Mouse (Mus musculus): ENCODE measurements at regions not wholly inside any gene's neighbourhood (a gene's known extent, or its start where the extent isn't known, plus 50 kb on each side); places are given as distances from the start of the nearest gene placed in this dataset.

DNA sequence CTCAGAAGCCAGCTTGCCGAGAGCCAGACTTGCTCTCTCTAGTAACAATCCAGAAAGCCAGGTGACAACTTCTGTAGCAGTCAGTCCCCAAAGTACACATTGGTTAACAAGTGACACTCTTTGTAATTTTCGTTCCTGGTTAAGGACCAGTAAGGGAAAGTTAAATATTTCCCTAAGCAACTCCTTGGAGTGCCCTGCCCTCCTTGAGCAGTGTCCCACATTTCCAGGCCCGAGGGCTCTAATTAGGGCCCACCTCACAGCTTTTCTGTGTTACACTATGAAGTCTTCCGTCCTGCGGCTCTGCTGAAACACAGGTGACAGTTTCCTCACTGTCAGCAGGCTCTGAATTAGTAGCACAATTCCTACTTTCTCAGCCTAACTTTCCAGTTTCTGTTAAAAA, 194.9 kb downstream of the Fam169b start:
- 37% methylated on average over 5 of the region's 5 CpGs for WGBS
- no peak for DNase-seq (ENCODE audit: low read depth, low spot score)

DNA sequence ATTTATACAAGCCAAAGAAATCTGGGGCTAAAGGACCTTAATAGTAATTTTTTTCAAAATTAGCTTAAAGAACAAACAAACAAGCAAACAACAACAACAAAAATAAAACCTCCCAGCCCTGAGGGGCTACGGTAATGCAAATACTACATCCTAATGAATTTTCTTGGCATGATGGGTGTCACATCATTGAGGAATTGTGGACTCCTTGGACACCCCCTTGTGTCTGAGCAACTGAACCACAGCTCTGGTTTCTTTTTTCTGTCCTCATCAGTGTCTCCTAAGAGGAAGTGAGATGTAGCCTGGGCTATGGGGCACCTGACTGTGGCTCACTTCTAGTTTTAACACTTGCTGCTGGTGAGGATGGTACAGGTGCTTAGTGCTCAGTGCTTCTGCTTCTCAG, 184.2 kb downstream of the Fam169b start:
- WGBS, result 80% methylated on average over 1 of the region's 1 CpGs
- no peak for DNase-seq (ENCODE audit: low read depth, low spot score)

DNA sequence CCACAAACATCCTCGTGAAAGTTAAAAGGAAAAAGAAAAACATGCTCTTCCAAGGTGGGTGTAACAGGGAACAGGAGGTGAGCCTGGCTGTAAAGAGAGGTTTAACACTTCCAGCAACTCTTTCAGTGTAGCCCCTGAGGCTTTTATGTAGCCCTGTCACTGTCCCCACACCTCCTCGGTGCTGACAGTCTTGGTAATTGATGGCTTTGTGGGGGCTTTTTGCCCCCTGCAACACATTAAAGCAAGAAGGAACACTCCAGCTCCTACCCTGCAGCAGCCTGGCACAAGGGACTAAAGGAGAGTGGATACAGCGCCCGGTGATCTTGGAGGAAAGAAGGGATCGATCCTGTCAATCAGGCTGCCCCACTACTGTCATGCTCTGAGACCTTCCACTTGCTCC, 181.8 kb downstream of the Fam169b start:
- WGBS, result 49% methylated on average over 5 of the region's 5 CpGs
- DNase-seq (ENCODE audit: low read depth, low spot score), result no peak

DNA sequence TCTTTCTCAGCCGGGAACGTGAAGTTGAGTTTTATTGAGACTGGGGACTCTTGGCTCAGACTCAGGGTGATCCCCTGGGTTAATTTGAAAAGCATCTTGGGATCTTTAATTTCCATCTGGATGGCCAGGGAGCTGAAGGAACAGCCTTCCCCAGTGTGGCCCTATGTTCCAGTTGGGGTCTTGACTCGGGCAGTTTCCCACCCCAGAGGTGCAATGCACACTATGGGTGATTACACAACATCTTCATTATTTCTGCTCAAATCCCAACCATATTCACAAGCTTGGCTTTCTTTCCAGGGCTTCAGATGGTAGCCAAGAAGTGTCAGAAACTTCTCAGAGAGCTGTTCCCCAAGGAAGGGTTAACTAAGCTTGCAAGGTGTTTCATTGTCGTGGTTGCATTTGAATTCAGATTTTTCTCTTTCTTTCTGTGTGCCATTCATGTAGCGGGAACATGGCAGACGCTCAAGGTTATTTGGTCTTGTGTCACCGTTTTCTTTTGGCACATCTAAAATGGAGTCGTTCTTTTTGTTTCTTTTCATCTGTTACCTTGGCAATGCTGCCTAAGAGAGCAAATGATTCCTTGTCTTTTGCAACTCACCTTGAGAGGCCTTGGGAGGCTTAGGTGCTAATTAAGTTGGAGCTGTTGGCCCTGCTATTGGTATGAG, 179.5 kb downstream of the Fam169b start:
- WGBS, result 84% methylated on average over 8 of the region's 8 CpGs
- DNase-seq (ENCODE audit: low read depth, low spot score), result no peak

DNA sequence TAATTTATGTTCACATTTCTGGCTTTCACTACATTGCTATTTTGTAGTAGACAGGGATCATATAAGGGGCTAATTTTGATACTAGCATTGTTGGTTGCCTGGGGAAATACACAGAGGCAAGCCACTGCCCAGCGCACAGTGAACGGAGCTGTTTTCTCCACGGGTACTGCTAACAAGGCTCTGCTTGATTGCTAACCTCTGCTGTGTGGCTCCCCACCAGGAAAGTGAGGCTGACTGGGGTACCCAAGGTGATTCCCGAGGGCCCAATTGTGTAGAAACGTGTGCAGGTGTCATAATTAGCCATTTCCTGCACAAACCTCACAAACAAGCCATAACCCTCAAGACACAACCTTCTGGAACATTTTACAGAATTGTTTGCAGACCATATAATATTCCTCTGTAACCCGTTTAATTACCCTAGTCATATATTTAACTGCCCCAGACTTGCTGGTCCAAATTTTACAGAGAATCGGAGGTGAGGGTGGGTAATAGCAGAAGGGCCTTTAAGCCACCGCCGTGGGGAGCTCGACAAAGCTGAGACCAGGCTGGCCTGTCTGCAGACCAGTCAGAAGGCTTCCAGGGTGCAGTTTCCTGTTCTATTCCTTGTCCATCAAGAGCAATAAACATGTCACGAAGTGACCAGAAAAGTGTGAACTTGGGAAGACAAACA, 170.9 kb downstream of the Fam169b start:
- peak; percentile 40 for DNase-seq (ENCODE audit: low read depth, low spot score)
- WGBS, result 28% methylated on average over 11 of the region's 11 CpGs

DNA sequence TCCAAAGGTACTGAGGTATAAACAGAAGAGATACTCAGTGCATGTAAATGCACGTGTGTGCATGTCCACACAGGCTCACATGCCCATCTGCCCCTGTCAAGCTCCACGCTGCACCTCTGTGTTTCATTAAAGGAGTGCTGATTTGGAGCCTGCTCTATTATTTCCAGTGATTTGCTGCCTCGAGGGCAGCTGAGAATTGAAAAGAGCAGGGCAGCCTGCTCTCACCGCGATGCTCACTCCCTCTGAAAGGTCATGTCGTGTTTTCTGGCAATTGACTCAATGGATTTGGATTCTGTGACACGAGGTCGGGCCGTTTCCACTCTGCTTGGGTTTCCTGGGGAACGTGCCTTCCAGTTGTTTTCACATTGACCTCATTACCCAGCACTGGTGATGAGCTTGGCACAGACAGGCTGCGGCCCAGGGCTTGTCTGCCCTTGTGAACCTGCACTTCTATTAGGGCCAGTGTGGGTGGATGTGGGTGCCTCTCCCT, 167.1 kb downstream of the Fam169b start:
- DNase-seq (ENCODE audit: low read depth, low spot score), result no peak
- 78% methylated on average over 11 of the region's 11 CpGs for WGBS

DNA sequence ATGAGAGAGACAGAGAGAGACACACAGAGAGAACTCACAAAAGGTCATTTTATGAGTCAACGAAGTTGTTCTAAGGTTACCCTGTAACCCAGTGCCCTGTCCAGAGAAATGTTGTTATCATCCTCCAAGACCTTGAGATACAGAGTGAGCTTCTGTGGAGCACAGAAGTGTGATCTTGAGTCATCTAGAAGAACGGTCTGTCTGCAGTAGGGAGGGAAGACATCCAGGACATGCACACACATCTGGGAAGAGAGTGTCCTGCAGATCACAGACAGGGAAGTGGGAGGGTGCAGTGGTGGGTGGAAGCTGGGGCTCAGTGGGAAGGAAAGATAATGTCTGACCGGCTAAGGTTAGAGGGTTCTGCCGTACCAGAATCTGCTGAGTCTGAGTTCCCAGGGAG, 155.3 kb downstream of the Fam169b start:
- DNase-seq (ENCODE audit: low read depth, low spot score), result no peak
- 77% methylated on average over 4 of the region's 4 CpGs for WGBS

DNA sequence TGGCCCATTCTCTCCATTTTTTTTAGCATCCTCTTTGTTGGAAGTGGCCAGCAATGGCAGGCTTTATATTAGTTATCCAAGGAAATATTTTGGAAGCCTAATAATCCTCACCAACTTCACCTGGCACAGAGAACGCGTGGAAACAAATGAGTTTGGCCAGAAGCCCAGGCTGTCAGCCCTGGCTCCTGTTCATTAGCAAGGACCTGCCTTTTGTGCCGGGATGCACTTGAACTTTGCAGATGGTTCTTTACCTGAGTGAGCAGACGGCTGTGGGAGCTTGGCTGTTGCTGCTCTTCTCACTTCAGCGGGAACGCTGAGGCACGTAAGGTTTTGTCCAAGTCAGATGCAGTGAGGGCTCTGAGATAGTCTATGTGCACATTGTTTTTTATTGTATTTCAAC, 142.3 kb downstream of the Fam169b start:
- DNase-seq (ENCODE audit: low read depth, low spot score), result no peak
- 63% methylated on average over 7 of the region's 7 CpGs for WGBS

DNA sequence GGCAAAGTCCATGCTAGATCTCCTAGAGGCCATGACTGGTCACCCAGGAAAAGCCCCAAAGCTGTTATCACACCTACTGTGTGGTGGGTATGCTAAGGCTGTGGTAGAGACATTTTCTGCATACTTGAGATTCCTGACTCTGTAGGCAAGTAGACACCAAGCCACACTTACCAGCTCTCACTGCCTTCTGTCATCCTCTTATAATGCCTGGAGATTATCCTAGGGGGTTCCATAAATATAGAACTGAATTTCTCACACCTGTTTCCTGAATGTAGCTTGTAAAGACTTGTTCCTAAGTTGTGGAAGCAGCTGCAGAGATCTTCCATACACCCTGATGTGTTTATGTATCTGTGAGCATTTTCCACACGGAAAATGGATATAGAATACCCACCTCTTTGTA, 139.1 kb downstream of the Fam169b start:
- DNase-seq (ENCODE audit: low read depth, low spot score), result no peak
- 60% methylated on average over 1 of the region's 1 CpGs for WGBS
